Mouse (Mus musculus): ENCODE results near the gene Sinhcaf. TPM values are rescaled to one million over a fixed set of nuclear protein-coding genes. Genes with fewer than 3 reads are reported as not detected.
A peak's percentile ranks its signal among the peaks of the same experiment; 100 is the strongest.

Sinhcaf gene
- polyA plus RNA-seq, 1 experiment from 2014 or later, result 333 TPM

DNA sequence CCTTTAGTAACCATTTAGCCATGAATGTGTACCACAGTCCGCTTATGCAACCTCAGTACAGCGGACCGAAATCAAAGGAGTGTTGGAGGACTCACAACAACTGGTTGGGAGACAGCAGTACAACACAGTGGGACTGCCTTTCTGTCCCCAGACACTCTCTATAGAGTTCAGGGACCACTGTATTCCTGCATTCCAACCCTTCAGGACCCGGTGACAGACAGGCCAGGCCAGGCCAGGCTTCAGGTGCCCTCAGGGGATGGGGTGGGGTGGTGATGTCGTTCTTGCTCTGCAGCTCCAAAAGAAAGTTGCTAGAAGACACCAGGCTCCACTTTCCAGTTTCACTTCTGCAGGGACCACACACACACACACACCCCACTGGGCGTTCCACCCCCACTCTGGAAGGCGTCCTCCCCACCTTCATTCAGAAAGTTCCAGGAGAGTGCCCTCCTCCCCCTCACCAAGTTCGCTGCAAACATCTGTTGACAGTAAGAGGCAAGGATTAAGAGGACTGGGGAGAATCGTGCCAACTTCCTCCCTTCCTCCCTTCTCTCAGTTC, 25.2 kb upstream of the Sinhcaf start:
- no peaks in the 10 kb centered on the region for H3K36me3 ChIP-seq (replicated peaks)
- 29% methylated on average over 9 of the region's 9 CpGs for WGBS
- H3K4me1 ChIP-seq, result peaks cover 14% of the 10 kb centered on the region
- H3K27me3 ChIP-seq (ENCODE audit: poor library complexity, severe bottlenecking), result no peaks in the 10 kb centered on the region
- DNase-seq (ENCODE audit: extremely low spot score, low spot score), result no peak
- H3K9me3 ChIP-seq, result no peaks in the 10 kb centered on the region
- no peak overlapping the region for H3K4me3 ChIP-seq
- peak overlapping the region; percentile 49; the same call in 1 of the 2 replicates for H3K27ac ChIP-seq

DNA sequence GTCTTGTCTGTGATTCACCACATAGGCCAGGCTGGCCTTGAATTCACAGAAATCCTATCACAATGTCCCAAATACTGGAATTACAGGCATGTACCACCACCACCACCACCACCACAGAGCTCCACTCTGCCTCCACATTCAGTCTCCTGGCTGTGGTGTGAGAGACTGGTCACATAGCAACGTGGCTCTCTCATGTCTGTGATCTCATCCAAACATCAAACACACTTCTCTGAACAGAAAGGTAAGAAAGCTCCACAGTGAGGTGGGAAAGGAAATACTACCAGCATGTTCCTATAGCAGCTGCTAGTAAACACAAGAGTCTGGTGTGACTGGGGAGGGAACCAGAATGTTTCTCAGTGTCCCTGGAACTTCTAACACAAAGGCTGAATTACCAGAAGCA, 15.0 kb upstream of the Sinhcaf start:
- no peaks in the 10 kb centered on the region for H3K4me1 ChIP-seq
- 60% methylated on average over 1 of the region's 1 CpGs for WGBS
- no peaks in the 10 kb centered on the region for H3K9me3 ChIP-seq
- no peak overlapping the region for H3K27ac ChIP-seq
- H3K4me3 ChIP-seq, result no peak overlapping the region
- H3K27me3 ChIP-seq (ENCODE audit: poor library complexity, severe bottlenecking), result no peaks in the 10 kb centered on the region
- DNase-seq (ENCODE audit: extremely low spot score, low spot score), result no peak
- no peaks in the 10 kb centered on the region for H3K36me3 ChIP-seq (replicated peaks)

DNA sequence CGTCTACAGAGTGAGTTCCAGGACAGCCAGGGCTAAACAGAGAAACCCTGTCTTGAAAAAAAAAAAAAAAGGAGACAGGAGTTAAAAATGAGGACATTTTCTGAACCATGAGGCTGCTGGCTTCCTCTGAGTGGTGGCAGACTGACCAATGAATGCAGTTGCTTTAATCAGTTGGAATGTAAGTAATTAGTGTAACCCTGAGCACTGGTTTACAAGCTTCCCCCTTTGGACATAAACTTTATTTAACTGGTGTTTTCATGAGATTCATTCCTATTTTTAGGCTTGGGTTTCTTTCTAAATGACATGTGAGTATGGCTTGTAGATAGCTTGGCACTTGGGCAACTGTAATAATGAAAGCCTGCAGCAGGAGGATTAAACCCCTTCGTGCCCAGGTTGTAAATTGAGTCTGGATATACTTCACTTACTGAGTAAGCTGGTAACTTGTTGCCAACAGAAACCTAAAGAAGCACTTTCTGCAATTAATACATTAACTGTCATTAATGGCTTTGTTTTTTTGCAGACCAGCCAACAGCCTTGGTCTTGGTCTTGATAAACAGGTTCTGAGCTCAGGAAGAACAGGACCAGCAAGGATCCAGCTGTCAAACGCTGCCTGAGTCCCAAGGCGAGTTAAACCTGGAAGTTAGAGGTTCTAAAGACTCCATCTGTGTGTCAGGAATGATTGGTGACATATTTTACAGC, 13.4 kb upstream of the Sinhcaf start:
- H3K4me3 ChIP-seq, result no peak overlapping the region
- H3K4me1 ChIP-seq, result no peaks in the 10 kb centered on the region
- H3K9me3 ChIP-seq, result no peaks in the 10 kb centered on the region
- DNase-seq (ENCODE audit: extremely low spot score, low spot score), result no peak
- no peak overlapping the region for H3K27ac ChIP-seq
- no peaks in the 10 kb centered on the region for H3K36me3 ChIP-seq (replicated peaks)
- 69% methylated on average over 4 of the region's 4 CpGs for WGBS
- no peaks in the 10 kb centered on the region for H3K27me3 ChIP-seq (ENCODE audit: poor library complexity, severe bottlenecking)

DNA sequence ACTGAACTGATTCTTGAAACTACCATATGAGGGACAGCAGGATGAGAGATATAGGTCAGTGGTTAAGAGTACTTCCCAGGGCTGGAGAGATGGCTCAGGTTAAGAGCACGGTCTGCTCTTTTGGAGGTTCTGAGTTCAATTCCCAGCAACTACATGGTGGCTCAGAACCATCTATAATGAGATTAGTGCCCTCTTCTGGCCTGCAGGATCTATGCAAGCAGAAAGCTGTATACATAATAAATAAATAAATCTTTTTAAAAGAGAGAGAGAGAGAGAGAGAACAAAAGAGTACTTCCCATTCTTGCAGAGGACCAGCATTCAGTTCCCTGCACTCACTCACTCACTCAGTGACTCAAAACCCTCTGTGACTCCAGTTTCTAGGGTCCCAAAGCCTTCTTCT, 12.4 kb upstream of the Sinhcaf start:
- H3K4me3 ChIP-seq, result no peak overlapping the region
- no peaks in the 10 kb centered on the region for H3K9me3 ChIP-seq
- H3K27me3 ChIP-seq (ENCODE audit: poor library complexity, severe bottlenecking), result no peaks in the 10 kb centered on the region
- WGBS, result 95% methylated on average over 1 of the region's 1 CpGs
- H3K4me1 ChIP-seq, result no peaks in the 10 kb centered on the region
- H3K36me3 ChIP-seq (replicated peaks), result no peaks in the 10 kb centered on the region
- H3K27ac ChIP-seq, result no peak overlapping the region
- DNase-seq (ENCODE audit: extremely low spot score, low spot score), result no peak

DNA sequence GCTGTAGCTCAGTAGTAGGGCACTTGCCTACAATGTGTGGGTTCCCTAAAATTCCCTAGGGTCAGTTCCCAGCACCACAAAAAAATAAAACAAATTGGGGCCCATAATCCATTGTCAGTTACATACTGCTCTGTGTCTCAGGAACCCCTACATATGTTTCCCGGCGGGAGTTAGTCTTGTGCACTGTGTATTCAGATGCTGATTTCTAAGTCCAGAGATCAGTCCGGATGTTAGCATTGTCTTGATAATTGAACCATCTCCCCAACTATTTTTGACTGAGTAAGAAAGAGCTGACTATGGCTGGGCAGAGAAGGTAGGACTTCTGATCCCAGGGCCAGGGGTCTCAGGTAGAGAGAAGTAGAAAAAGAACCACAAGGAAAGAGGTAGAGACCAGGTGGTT, 10.8 kb upstream of the Sinhcaf start:
- Histone ChIP-seq H3K27me3 (ENCODE audit: poor library complexity, severe bottlenecking) (no peaks in the 10 kb centered on the region), H3K4me1 (no peaks in the 10 kb centered on the region), H3K36me3 (replicated peaks) (no peaks in the 10 kb centered on the region), H3K9me3 (no peaks in the 10 kb centered on the region), H3K27ac (no peak overlapping the region), H3K4me3 (no peak overlapping the region)
- no peak for DNase-seq (ENCODE audit: extremely low spot score, low spot score)
- WGBS, result 84% methylated on average over 3 of the region's 3 CpGs

DNA sequence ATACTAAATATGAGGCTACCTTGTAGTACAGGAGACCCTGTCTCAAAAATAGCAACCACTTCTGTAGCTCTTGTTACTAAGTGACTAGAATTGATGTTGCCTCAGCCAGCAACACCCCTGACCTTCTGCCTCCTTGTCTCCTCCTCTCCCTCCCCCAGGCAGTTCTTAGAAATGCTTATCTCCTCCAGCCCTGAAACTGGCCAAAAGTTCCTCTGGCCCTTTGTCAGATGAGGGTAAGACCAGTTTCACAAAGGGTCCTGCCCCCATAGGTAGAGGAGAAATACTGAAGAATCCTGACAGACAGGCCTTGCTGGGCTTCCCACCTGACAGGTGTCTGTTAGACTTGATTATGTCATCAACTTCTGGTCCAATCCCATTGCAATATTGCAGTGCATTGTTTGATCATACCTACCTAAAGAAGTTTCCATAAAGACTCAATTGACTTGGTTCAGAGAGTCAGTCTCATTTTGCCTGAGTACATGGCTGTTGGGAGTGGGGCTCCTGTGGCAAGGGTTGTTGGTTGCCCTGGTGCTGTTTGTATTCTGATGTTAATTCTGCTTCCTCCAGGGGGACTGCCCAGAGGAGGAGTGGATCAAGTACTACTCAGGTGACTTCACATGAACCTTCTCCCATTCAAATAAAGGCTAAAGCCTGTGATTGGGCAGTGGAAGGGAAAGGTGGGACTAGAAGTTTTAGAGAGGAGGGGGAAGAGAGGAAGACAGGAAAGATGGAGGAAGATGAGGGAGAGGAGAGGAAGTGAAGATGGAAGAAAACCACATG, 9.6 kb upstream of the Sinhcaf start:
- H3K27ac ChIP-seq, result peak overlapping the region; percentile 11; the same call in 1 of the 2 replicates
- no peaks in the 10 kb centered on the region for H3K27me3 ChIP-seq (ENCODE audit: poor library complexity, severe bottlenecking)
- no peak for DNase-seq (ENCODE audit: extremely low spot score, low spot score)
- H3K36me3 ChIP-seq (replicated peaks), result no peaks in the 10 kb centered on the region
- H3K9me3 ChIP-seq, result no peaks in the 10 kb centered on the region
- no peak overlapping the region for H3K4me3 ChIP-seq
- H3K4me1 ChIP-seq, result no peaks in the 10 kb centered on the region

DNA sequence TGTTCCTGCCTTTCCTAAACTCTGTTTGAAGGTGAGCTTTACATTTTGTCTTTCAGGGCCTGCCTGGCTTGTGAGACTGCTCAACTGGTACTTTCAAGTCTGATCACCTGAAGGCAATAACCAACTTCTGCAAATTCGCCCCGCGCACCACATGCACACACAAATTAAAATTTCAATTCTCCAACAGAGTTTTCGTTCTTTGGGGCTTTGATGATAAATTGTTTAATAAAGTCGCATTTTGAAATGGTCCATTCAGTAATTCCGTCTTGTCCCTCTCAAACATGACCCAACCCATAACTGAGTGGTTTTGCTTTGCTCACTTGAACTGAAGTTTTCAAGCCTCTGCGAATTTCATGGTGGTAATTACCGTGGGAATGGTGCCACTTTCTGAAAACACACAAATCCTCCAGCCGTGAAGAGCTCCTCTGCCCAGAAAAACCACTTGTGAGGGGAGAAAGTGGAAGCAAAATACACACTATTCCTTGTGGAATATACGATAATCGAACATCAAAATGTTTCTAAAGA, 676 bp upstream of the Sinhcaf start:
- no peaks in the 10 kb centered on the region for H3K9me3 ChIP-seq
- H3K27ac ChIP-seq, result peak overlapping the region; percentile 100
- H3K4me3 ChIP-seq, result peak overlapping the region; percentile 92
- peaks cover 18% of the 10 kb centered on the region for H3K36me3 ChIP-seq (replicated peaks)
- DNase-seq (ENCODE audit: extremely low spot score, low spot score), result no peak
- WGBS, result 43% methylated on average over 11 of the region's 11 CpGs
- peaks cover 29% of the 10 kb centered on the region for H3K4me1 ChIP-seq
- H3K27me3 ChIP-seq (ENCODE audit: poor library complexity, severe bottlenecking), result no peaks in the 10 kb centered on the region

DNA sequence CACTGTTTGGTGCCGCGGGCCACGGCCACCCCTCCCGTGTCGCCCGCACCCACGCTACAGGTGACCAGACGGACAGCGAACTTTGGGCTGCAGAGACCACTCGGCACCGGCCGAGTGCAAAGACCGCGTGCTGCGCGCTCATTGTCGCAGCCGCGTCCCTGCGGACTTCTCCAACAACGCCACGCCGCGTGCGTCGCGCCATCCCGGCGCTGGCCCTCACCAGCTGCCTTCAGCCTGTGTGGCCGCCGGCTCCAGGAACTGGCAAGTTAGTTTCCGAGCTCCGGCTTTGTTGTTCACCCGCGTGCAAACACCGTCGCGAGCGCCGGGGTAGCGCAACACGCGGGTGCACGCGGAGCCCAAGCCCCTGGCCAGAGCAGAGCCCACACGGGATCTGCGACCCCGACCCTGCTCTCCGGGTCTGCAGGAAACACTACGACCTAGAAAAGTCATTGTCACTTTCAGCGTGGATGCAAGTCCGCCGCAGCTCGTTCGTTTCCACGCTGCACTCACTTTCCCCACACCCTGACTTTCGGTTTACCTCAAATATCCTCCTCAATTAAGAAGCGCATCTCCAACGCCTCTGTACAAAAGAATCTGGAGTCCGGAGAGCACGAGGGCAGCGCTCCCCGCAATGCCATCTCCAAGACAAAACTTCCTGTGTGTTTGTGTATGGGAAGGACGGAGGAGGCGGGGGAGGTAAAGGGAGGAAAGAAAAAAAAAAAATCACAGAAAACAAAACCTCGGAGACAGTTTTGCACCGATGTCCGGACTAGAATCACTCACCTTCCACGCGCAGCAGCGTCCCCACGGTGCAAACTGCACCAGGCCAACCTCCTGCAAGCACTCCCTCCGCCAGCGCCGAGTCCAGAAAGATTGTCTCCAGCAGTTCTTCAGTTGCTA, 508 bp downstream of the Sinhcaf start:
- peaks cover 36% of the 10 kb centered on the region for H3K4me1 ChIP-seq
- peak overlapping the region; percentile 92 for H3K4me3 ChIP-seq
- under 1% methylated on average over 75 of the region's 75 CpGs for WGBS

DNA sequence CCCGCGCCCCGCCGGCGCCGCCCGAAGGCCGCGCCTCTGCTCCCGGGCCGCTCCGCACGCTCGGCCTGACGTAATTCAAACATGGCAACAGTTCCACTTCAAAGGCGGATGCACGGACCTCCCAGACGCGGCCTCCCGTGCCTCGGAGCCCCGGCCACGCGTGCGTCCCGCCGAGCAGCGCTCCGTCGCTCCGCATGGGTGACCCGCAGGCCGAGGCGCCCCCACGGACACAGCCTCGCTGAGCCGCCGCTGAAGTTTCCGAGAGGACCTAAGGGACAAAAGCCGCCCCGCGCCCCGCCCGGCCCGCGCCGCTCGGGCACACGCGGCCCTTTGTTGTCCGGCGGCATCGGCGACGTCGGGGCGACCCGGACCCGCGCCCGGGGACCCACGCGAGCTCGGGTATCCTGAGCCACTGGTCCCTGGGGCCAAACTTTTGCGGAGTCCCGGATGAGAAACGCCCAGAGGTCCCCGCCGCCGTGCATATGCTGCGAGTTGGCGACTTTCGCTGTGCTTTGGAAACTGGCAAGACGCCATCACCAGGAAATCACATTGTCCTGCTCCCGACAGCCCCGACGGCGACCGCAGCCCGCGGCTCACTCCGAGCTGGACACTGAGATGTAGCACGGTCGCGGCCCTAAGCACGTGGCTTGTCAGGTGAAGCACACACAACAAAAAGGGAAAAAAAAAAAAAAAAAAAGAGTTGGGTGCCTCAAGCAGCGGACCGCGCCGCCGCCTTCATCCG, 1.3 kb downstream of the Sinhcaf start:
- no peaks in the 10 kb centered on the region for H3K9me3 ChIP-seq
- peaks cover 36% of the 10 kb centered on the region for H3K4me1 ChIP-seq
- no peaks in the 10 kb centered on the region for H3K27me3 ChIP-seq (ENCODE audit: poor library complexity, severe bottlenecking)
- H3K4me3 ChIP-seq, result peak overlapping the region; percentile 92
- peaks cover 28% of the 10 kb centered on the region for H3K36me3 ChIP-seq (replicated peaks)
- peak; percentile 79 for DNase-seq (ENCODE audit: extremely low spot score, low spot score)
- peak overlapping the region; percentile 100 for H3K27ac ChIP-seq
- WGBS, result under 1% methylated on average over 87 of the region's 92 CpGs

More for the DNA sequence above, 508 bp downstream of the Sinhcaf start:
- Histone ChIP-seq H3K36me3 (replicated peaks) (peaks cover 23% of the 10 kb centered on the region), H3K27ac (peak overlapping the region; percentile 100), H3K9me3 (no peaks in the 10 kb centered on the region), H3K27me3 (ENCODE audit: poor library complexity, severe bottlenecking) (no peaks in the 10 kb centered on the region)
- DNase-seq (ENCODE audit: extremely low spot score, low spot score), result peak; percentile 67

DNA sequence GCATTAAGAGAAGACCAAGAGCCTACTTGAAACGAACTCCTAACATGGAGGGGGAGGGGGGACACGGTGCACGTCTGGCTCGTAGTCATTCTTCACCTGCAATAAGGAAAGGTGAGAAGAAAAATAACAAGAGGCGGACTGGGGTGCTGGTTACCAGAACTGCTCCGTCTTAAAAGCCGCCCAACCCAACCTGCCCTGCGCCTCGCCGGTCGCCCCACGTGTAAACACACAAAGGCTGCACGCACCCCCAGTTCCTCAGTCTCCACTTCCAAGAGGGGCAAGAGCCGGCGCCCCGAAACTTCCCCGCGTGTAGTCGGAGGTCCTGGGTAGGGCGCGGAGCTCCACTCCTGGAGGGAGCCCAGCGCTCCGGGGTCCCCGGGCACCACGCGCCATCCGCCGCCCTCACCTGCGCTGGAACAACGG, 1.9 kb downstream of the Sinhcaf start:
- H3K4me1 ChIP-seq, result peaks cover 36% of the 10 kb centered on the region
- 0% methylated on average over 30 of the region's 30 CpGs for WGBS
- no peak for DNase-seq (ENCODE audit: extremely low spot score, low spot score)
- no peaks in the 10 kb centered on the region for H3K9me3 ChIP-seq
- peak overlapping the region; percentile 100 for H3K27ac ChIP-seq
- no peaks in the 10 kb centered on the region for H3K27me3 ChIP-seq (ENCODE audit: poor library complexity, severe bottlenecking)
- peaks cover 34% of the 10 kb centered on the region for H3K36me3 ChIP-seq (replicated peaks)
- H3K4me3 ChIP-seq, result peak overlapping the region; percentile 92

DNA sequence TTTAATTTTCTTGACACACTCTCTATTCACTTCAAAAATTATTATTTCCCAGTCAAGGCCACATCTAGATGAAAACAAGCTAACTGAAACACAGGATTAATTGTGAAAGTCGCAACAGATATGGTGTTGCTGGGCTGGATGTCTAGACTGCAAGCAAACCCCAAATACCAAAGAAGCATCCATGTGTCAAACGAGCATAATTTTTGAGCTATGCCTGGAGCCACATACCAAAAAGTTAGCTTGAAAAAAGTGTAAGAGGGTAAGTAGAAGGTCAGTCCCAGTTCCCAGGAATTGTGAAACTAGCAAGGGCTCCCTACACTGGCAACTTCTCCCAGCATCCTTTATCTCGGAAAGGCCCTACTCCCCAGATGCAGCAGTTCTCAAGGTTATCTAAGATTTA, 2.6 kb downstream of the Sinhcaf start:
- peaks cover 39% of the 10 kb centered on the region for H3K4me1 ChIP-seq
- no peak for DNase-seq (ENCODE audit: extremely low spot score, low spot score)
- H3K27ac ChIP-seq, result peak overlapping the region; percentile 100
- peaks cover 41% of the 10 kb centered on the region for H3K36me3 ChIP-seq (replicated peaks)
- 14% methylated on average over 3 of the region's 3 CpGs for WGBS
- H3K4me3 ChIP-seq, result peak overlapping the region; percentile 92
- H3K27me3 ChIP-seq (ENCODE audit: poor library complexity, severe bottlenecking), result no peaks in the 10 kb centered on the region
- no peaks in the 10 kb centered on the region for H3K9me3 ChIP-seq

DNA sequence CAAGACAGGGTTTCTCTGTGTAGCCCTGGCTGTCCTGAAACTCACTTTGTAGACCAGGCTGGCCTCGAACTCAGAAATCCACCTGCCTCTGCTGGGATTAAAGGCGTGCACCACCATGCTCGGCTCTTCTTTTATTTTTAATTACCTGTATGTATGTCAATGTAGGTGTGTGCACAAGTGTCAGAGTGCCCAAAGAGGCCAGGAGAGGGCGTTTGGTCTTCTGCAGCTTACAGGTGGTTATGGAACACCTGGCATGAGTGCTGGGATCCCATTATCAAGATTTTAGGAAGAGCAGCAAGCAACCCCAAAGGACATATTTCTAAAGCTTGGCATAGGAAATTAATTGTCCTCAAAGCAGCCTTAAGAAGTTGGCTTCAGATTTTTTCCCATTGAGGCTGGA, 3.9 kb downstream of the Sinhcaf start:
- Histone ChIP-seq H3K27ac (no peak overlapping the region), H3K4me3 (peak overlapping the region; percentile 92; the same call in 1 of the 2 replicates), H3K4me1 (peaks cover 44% of the 10 kb centered on the region), H3K9me3 (no peaks in the 10 kb centered on the region), H3K36me3 (replicated peaks) (peaks cover 54% of the 10 kb centered on the region), H3K27me3 (ENCODE audit: poor library complexity, severe bottlenecking) (no peaks in the 10 kb centered on the region)
- WGBS, result 76% methylated on average over 4 of the region's 4 CpGs
- DNase-seq (ENCODE audit: extremely low spot score, low spot score), result no peak

Measured in forebrain, embryonic 10.5 days (tissue).